Mouse (Mus musculus) CH12.LX (cell line): ENCODE measurements around the gene Trdmt1. TPM values are rescaled to one million over a fixed set of nuclear protein-coding genes. Genes with fewer than 3 reads are reported as not detected.
A peak's percentile ranks its signal among the peaks of the same experiment; 100 is the strongest.

Experiments used
- DNase-seq: peaks from one replicate; pipeline ENCODE4 v3.0.0-alpha.2; 2013; ENCODE audit errors: extremely low read depth
- H3K27ac ChIP-seq: 2 replicates; pipeline ENCODE4 v1.5.1; 2012; ENCODE audit warnings: low read depth, mild to moderate bottlenecking, control low read depth, moderate library complexity; ENCODE audit not compliant: insufficient read depth
- H3K27me3 ChIP-seq: replicated peaks from 2 replicates; pipeline ENCODE3; 2012; ENCODE audit warnings: inconsistent platforms
- H3K36me3 ChIP-seq, 2 experiments: replicated peaks in 1 of 2; 2 replicates each; pipeline versions ENCODE3 to v1.6.1; 2012; ENCODE audit warnings: inconsistent platforms in 1 of 2, low read length in 1 of 2, mild to moderate bottlenecking in 1 of 2, mixed read lengths in 1 of 2, moderate library complexity in 1 of 2; ENCODE audit not compliant: control insufficient read depth in 1 of 2, insufficient read depth in 1 of 2
- H3K4me1 ChIP-seq, 2 experiments: 2 replicates each; pipeline ENCODE4 v1.6.1; 2012; ENCODE audit warnings: inconsistent platforms in 1 of 2, moderate library complexity in 1 of 2; ENCODE audit not compliant: insufficient read depth in 2 of 2, control insufficient read depth in 1 of 2
- H3K4me2 ChIP-seq: 2 replicates; pipeline ENCODE4 v1.6.1; 2012; ENCODE audit warnings: low read depth, mild to moderate bottlenecking, control low read depth; ENCODE audit not compliant: poor library complexity, insufficient read depth, severe bottlenecking
- H3K4me3 ChIP-seq, 3 experiments: fragments of 150-350 bp in 1 of 3; sonication (generic) in 1 of 3; replicated peaks in 1 of 3; 2 replicates each; pipeline versions ENCODE3 to v1.5.1; 2011 to 2012; ENCODE audit warnings: low read depth in 2 of 3, low read length in 2 of 3, mild to moderate bottlenecking in 2 of 3, moderate library complexity in 2 of 3, control low read depth in 1 of 3, improper control_type of control experiment in 1 of 3, inconsistent platforms in 1 of 3, mixed read lengths in 1 of 3; ENCODE audit not compliant: poor library complexity in 1 of 3
- H3K79me2 ChIP-seq: replicated peaks from 2 replicates; pipeline ENCODE4 v1.6.1; 2012; ENCODE audit warnings: mild to moderate bottlenecking, moderate library complexity; ENCODE audit not compliant: control insufficient read depth, poor library complexity, insufficient read depth, severe bottlenecking; ENCODE audit errors: extremely low read depth
- H3K9ac ChIP-seq: 2 replicates; pipeline ENCODE4 v1.6.1; 2012; ENCODE audit warnings: low read depth, mild to moderate bottlenecking, control low read depth, moderate library complexity; ENCODE audit not compliant: insufficient read depth
- H3K9me3 ChIP-seq: replicated peaks from 2 replicates; pipeline ENCODE3; 2012; ENCODE audit warnings: low read length, inconsistent platforms, mixed read lengths
- ETS1 ChIP-seq: conservative IDR thresholded peaks from 2 replicates; pipeline ENCODE4 v1.6.1; 2012; ENCODE audit warnings: low read depth, mild to moderate bottlenecking, inconsistent platforms, low read length, improper control_type of control experiment, moderate library complexity
- IRF4 ChIP-seq: IDR thresholded peaks from 2 replicates; pipeline ENCODE4 v1.6.1; 2014; ENCODE audit warnings: low read depth, mild to moderate bottlenecking, inconsistent platforms, low read length, improper control_type of control experiment
- JUN ChIP-seq: IDR thresholded peaks from 2 replicates; pipeline ENCODE4 v1.6.1; 2011; ENCODE audit warnings: low read depth, mild to moderate bottlenecking, low read length, improper control_type of control experiment, moderate library complexity; ENCODE audit not compliant: insufficient read depth
- JUND ChIP-seq: conservative IDR thresholded peaks from 2 replicates; pipeline ENCODE4 v1.6.1; 2011; ENCODE audit warnings: low read depth, low read length, improper control_type of control experiment
- KAT2A ChIP-seq: IDR thresholded peaks from 2 replicates; pipeline ENCODE4 v1.6.1; 2012; ENCODE audit warnings: low read length, improper control_type of control experiment, inconsistent platforms; ENCODE audit not compliant: insufficient replicate concordance
- MAFK ChIP-seq: IDR thresholded peaks from 2 replicates; pipeline ENCODE4 v1.6.1; 2011; ENCODE audit warnings: low read length, improper control_type of control experiment; ENCODE audit not compliant: insufficient replicate concordance
- MAZ ChIP-seq: IDR thresholded peaks from 2 replicates; pipeline ENCODE4 v1.6.1; 2012; ENCODE audit warnings: low read depth, mild to moderate bottlenecking, inconsistent platforms, low read length, improper control_type of control experiment, moderate library complexity
- MXI1 ChIP-seq: IDR thresholded peaks from 2 replicates; pipeline ENCODE4 v1.6.1; 2011; ENCODE audit warnings: mild to moderate bottlenecking, low read depth, low read length, improper control_type of control experiment
- MYC ChIP-seq: IDR thresholded peaks from 2 replicates; pipeline ENCODE4 v1.6.1; 2011; ENCODE audit warnings: low read depth, mild to moderate bottlenecking, improper control_type of control experiment, low read length
- NRF1 ChIP-seq: IDR thresholded peaks from 2 replicates; pipeline ENCODE4 v1.6.1; 2014; ENCODE audit warnings: low read depth, mild to moderate bottlenecking, inconsistent platforms, low read length, improper control_type of control experiment, moderate library complexity
- PAX5 ChIP-seq: IDR thresholded peaks from 2 replicates; pipeline ENCODE4 v1.6.1; 2012; ENCODE audit warnings: low read length, inconsistent platforms, mixed read lengths
- POLR2A ChIP-seq: IDR thresholded peaks from 2 replicates; pipeline ENCODE4 v1.6.1; 2011; ENCODE audit warnings: low read depth, mild to moderate bottlenecking, improper control_type of control experiment, low read length
- POLR2AphosphoS2 ChIP-seq: IDR thresholded peaks from 2 replicates; pipeline ENCODE4 v1.6.1; 2011; ENCODE audit warnings: low read depth, low read length, improper control_type of control experiment
- RAD21 ChIP-seq: IDR thresholded peaks from 2 replicates; pipeline ENCODE4 v1.6.1; 2011; ENCODE audit warnings: low read depth, mild to moderate bottlenecking, low read length, improper control_type of control experiment, moderate library complexity
- SIN3A ChIP-seq: IDR thresholded peaks from 2 replicates; pipeline ENCODE4 v1.6.1; 2012; ENCODE audit warnings: low read length, improper control_type of control experiment, inconsistent platforms
- TBP ChIP-seq: conservative IDR thresholded peaks from 2 replicates; pipeline ENCODE4 v1.6.1; 2011; ENCODE audit warnings: low read depth, low read length, improper control_type of control experiment
- USF2 ChIP-seq: conservative IDR thresholded peaks from 2 replicates; pipeline ENCODE4 v1.6.1; 2011; ENCODE audit warnings: low read depth, low read length, improper control_type of control experiment
- ZKSCAN1 ChIP-seq: IDR thresholded peaks from 2 replicates; pipeline ENCODE4 v1.6.1; 2012; ENCODE audit warnings: low read depth, inconsistent platforms, low read length, improper control_type of control experiment, borderline replicate concordance
- ZMIZ1 ChIP-seq: IDR thresholded peaks from 2 replicates; pipeline ENCODE4 v1.6.1; 2012; ENCODE audit warnings: low read depth, mild to moderate bottlenecking, inconsistent platforms, low read length, improper control_type of control experiment
- ZNF384 ChIP-seq: IDR thresholded peaks from 2 replicates; pipeline ENCODE4 v1.6.1; 2012; ENCODE audit warnings: low read depth, low read length, improper control_type of control experiment, inconsistent platforms
- dilution Hi-C: fragments of 300-500 bp; cut with MboI; formaldehyde crosslinking; loops from 2 replicates; pipeline ENCODE4 v1.14.3; 2020; ENCODE audit warnings: low sequenced_read_pairs; ENCODE audit not compliant: extremely low pct_unique_long_range_greater_than_20kb, extremely low pct_ligation_motif_present
- in situ Hi-C: fragments of 300-500 bp; cut with MboI; formaldehyde crosslinking; loops from 3 replicates; pipeline ENCODE4 v1.14.3; 2019; ENCODE audit warnings: low sequenced_read_pairs, low pct_ligation_motif_present, low pct_unique_long_range_greater_than_20kb, mixed read lengths
- polyA plus RNA-seq: library from polyadenylated mRNA; unstranded; fragments of >175 nt; gene quantifications from 2 replicates; pipeline ENCODE4 v1.2.1, GENCODE M21; 2012; ENCODE audit warnings: low read depth; ENCODE audit not compliant: insufficient read length
- total RNA-seq, 2 experiments: library from RNA; depleted of rRNA; stranded (reverse); fragments of 300-350 nt in 1 of 2; fragments of >200 nt in 1 of 2; gene quantifications; 2 replicates each; pipeline ENCODE4 v1.2.3; 2012 to 2014

Gene Trdmt1
- total and polyA plus RNA-seq, 3 experiments = 8.8 to 29.8 (median 11.2) TPM

DNA sequence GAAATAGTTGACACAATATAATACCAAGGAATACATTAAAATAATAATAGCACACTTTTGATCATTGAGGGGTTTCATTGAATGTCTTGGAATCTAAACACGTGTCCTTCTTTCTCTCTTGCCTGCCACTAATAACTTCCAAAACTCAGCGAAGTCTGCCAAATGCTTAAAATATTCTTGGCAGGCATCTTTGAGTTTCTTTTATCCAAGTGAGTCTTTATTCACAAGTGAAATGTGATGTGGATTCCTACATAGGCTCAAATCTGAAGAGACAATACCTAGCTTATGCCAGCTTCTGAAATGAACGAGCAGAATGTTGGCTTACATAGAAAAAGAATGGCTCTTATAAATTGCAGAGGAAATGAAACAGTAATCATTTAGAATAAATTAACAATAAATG lies 4.3 kb upstream of the Trdmt1 start:
- DNase-seq = no peak
- H3K4me3 ChIP-seq = no peak overlapping the region
- 0 out of 4 replicates have a peak, but pooled peaks cover 0 to 4% of the 10 kb centered on the region in 2 experiments for H3K4me1 ChIP-seq
- dilution Hi-C loops (no loop called here), in situ Hi-C loops (no loop called here)
- H3K36me3 ChIP-seq = no peaks in the 10 kb centered on the region
- no peaks in the 10 kb centered on the region for H3K9me3 ChIP-seq
- no peaks in the 10 kb centered on the region for H3K27me3 ChIP-seq
- TF ChIP-seq ZKSCAN1 (no peak), MAZ (no peak), RAD21 (no peak), KAT2A (no peak), NRF1 (no peak), PAX5 (no peak), MXI1 (no peak), USF2 (no peak), POLR2AphosphoS2 (no peak), JUND (no peak)
- no peak overlapping the region for H3K4me2 ChIP-seq
- H3K27ac ChIP-seq = no peak overlapping the region
- H3K79me2 ChIP-seq = no peaks in the 10 kb centered on the region
- no peak overlapping the region for H3K9ac ChIP-seq

DNA sequence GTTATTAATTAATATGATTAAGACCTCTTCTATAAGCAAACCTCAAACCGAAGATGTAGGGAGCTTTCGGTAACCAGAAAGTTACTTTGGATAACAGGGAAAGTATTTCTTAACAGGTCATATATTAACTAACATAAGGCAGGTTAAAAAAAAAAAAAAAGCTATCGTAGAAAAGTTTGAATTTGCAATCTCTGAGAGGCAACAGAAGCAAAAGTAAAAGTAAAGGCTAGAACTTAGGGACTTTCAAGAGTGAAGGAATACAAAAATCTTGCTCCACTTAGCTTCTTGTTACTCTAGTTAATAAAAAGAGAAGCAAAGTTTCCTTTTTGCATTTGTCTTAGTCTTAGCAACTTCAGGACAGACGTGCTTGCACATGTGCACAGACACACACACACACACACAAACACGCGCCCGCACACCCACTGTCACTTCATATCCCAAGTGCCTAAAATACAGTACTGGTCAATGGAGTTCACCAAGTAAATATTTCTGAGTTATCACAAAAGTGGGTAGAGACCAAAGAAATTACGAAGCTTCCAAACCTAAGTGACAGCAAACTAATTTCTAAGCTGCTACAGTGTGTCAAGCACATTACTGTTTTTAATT lies 846 bp downstream of the Trdmt1 start:
- in situ Hi-C loops (no loop called here), dilution Hi-C loops (no loop called here)
- H3K9ac ChIP-seq = peak overlapping the region; percentile 88
- no peak for DNase-seq
- no peaks in the 10 kb centered on the region for H3K36me3 ChIP-seq
- H3K4me2 ChIP-seq = peak overlapping the region; percentile 77
- peak overlapping the region; percentile 63 to 88 (median 74) for H3K4me3 ChIP-seq
- peaks cover 0 to 3% of the 10 kb centered on the region in 2 experiments; a peak in 2 of 4 replicates for H3K4me1 ChIP-seq
- H3K27me3 ChIP-seq = no peaks in the 10 kb centered on the region
- peaks cover 4% of the 10 kb centered on the region for H3K79me2 ChIP-seq
- peak overlapping the region; percentile 46; the same call in 1 of the 2 replicates for H3K27ac ChIP-seq
- no peaks in the 10 kb centered on the region for H3K9me3 ChIP-seq
- TF ChIP-seq ETS1 (no peak), MYC (0 out of 2 replicates have a peak, but pooled peaks have one; percentile 20), JUN (no peak), POLR2A (no peak), ZNF384 (peak; percentile 71), MXI1 (peak; percentile 21; the same call in 1 of the 2 replicates), SIN3A (0 out of 2 replicates have a peak, but pooled peaks have one; percentile 58), POLR2AphosphoS2 (no peak), TBP (0 out of 2 replicates have a peak, but pooled peaks have one; percentile 2), MAFK (no peak), IRF4 (no peak), ZMIZ1 (no peak)
- TF ChIP-seq, all 38 proteins: peak for 5
